Mouse (Mus musculus) layer of hippocampus, adult 2 months (tissue): ENCODE measurements around the gene Ntm. TPM values are rescaled to one million over a fixed set of nuclear protein-coding genes. Genes with fewer than 3 reads are reported as not detected.

Experiments used
- DNase-seq, 2 experiments: peaks; one replicate each; pipeline ENCODE4 v3.0.0; 2022; ENCODE audit warnings: low spot score in 2 of 2
- H3K27ac ChIP-seq: fragments of 200-600 bp; 2 replicates; pipeline ENCODE4 v1.8.1; 2022
- H3K4me3 ChIP-seq: fragments of 200-600 bp; 2 replicates; pipeline ENCODE4 v1.8.1; 2022; ENCODE audit warnings: mild to moderate bottlenecking
- CTCF ChIP-seq: fragments of 200-600 bp; conservative IDR thresholded peaks from 2 replicates; pipeline ENCODE4 v1.8.1; 2022; ENCODE audit warnings: antibody characterized with exemption, mild to moderate bottlenecking, moderate library complexity
- total RNA-seq, 2 experiments: library from RNA; stranded (reverse); gene quantifications; 2 replicates each; pipeline ENCODE4 v1.2.3; 2021

The Ntm gene
- total RNA-seq, 2 experiments from 2014 or later: 132 to 141 TPM

DNA sequence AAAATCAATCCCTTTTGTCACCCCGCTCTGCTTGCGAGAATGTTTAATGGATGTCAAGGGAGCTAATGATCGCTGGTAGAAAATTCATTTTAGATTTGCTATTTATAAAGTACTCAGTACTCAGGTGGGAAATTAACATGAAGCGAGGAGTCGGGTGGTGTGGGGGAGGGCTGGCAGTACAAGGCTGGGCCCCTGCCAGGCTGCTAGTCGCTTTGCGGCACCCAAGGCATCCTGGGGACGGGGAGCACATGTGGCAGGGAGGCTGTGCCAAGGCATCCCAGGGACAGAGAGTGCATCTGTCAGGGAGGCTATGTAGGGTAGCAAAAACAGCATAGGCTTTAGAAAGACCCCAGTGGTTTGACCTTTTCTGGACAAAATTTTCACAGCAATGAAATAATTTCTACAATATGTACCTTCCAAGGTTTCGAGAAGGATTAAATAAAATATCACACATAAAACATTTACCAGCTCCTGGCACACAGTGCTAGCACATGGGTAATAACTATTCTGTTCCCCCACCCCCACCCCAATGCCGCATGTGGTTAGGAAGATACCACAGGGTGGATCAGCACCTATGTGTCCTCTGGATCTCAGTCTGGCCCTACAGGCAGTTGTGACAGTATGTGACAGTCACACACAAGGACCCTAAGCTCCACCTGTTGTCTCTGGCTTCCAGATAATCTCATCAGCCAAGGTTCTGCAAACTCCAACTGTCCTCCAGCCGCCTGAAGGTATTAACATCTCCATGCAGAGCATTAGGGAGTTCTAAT is 20.6 kb downstream of the Ntm start:
- Histone ChIP-seq H3K4me3 (no peak overlapping the region), H3K27ac (no peak overlapping the region)
- DNase-seq: peak; percentile 29 to 31
- TF ChIP-seq CTCF: no peak

- Histone ChIP-seq H3K4me3 (no peak overlapping the region), H3K27ac (no peak overlapping the region)
- no peak for DNase-seq
- no peak for TF ChIP-seq CTCF
Measured at GRCm38 (mm10) chr9:29939517-29940034, 23.4 kb downstream of the Ntm start.

DNA sequence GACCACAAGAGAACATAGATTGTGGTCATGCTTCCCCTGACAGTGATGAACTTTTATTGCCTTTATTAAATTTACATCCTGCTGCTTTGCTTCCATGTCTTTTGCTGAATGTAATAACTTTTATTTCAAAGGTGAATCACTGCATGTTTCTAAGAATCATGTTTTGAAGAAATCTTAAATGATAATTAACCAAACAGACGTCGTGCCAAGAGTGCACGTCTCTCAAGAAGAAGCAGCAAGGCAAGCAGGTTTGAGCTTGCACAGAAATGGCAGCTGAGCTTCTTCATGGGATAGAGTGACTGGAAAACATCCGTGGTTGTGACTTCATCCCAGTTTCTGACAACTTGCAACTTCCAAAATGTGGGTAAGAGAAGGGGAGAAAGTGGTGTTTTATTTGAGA is 34.1 kb downstream of the Ntm start:
- DNase-seq: no peak
- TF ChIP-seq CTCF: no peak
- Histone ChIP-seq H3K27ac (no peak overlapping the region), H3K4me3 (no peak overlapping the region)

- TF ChIP-seq CTCF: no peak
- DNase-seq: no peak
- Histone ChIP-seq H3K27ac (no peak overlapping the region), H3K4me3 (no peak overlapping the region)
Measured at GRCm38 (mm10) chr9:29925382-29925781, 37.6 kb downstream of the Ntm start.

- DNase-seq: no peak
- no peak overlapping the region for H3K4me3 ChIP-seq
- no peak overlapping the region for H3K27ac ChIP-seq
- TF ChIP-seq CTCF: no peak
Measured at GRCm38 (mm10) chr9:29898406-29899054, 64.4 kb downstream of the Ntm start.

DNA sequence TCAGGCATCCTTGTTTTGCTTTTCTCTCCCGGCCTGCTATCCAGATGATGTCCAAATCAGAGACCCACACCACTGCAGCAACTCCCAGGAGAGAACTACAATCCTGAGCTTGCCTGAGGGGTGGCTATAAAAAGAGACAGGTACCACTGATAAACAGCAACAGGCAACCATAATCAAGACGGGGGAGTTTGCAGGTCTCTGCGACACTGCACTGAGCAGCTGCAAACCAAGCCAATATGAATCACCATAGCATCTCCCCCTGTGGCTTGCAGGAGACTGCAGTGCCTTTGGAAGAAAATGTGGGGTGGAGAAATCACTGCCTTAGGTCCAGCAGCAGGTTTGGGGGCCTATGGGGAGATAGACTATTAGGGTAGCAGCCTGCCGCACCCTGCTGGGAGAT is 65.5 kb downstream of the Ntm start:
- Histone ChIP-seq H3K27ac (no peak overlapping the region), H3K4me3 (no peak overlapping the region)
- no peak for DNase-seq
- TF ChIP-seq CTCF: no peak

- Histone ChIP-seq H3K27ac (no peak overlapping the region), H3K4me3 (no peak overlapping the region)
- TF ChIP-seq CTCF: no peak
- no peak for DNase-seq
Measured at GRCm38 (mm10) chr9:29892792-29893191, 70.1 kb downstream of the Ntm start.

DNA sequence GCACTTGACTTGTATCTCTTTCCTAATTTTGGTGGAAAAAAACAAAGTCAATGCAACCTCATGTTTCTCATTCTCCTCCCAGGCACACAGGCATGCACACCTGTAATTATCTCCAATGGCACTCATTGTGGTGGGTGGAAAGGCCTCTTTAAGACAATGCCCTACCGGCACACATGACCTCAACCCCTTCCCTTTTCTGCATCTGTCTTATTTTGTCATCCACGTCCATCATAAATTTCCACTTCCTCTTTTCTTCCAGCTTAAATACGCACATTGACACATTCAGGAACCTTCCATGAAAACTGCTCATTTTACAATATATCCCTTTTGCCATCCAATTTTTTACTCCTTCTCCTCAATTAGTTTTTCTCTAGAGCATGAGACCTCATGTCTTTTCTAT is 74.2 kb downstream of the Ntm start:
- Histone ChIP-seq H3K4me3 (no peak overlapping the region), H3K27ac (no peak overlapping the region)
- no peak for DNase-seq
- TF ChIP-seq CTCF: no peak

GRCm38 (mm10) chr9:29887924-29888323 is 75.0 kb downstream of the Ntm start:
- Histone ChIP-seq H3K27ac (no peak overlapping the region), H3K4me3 (no peak overlapping the region)
- TF ChIP-seq CTCF: no peak
- no peak for DNase-seq

DNA sequence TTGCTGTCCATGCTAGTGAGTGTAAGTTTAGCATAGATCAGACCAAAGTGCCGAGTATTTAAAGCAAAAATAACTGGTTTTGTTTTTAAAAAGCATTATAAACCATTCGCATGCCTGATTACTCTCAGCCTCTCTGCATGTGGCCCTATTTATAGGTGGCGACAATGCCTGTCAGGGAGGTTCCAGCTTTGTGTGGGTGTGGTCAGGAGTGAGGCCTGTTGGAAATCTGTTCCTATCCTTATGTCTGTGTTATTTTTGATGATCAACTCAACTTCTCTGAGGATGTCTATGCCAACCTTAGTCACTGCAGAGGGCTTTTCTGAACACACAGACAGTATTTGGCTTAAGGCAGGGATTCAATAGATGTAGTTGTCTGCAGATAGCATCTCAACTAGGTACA is 78.9 kb downstream of the Ntm start:
- peak in 1 of 2 experiments; percentile 9 for DNase-seq
- no peak for TF ChIP-seq CTCF
- no peak overlapping the region for H3K27ac ChIP-seq
- no peak overlapping the region for H3K4me3 ChIP-seq

GRCm38 (mm10) chr9:29881614-29882013 is 81.3 kb downstream of the Ntm start:
- DNase-seq: no peak
- Histone ChIP-seq H3K4me3 (no peak overlapping the region), H3K27ac (no peak overlapping the region)
- no peak for TF ChIP-seq CTCF

- TF ChIP-seq CTCF: no peak
- Histone ChIP-seq H3K27ac (no peak overlapping the region), H3K4me3 (no peak overlapping the region)
- DNase-seq: no peak
Measured at GRCm38 (mm10) chr9:29877583-29877982, 85.4 kb downstream of the Ntm start.

- no peak overlapping the region for H3K4me3 ChIP-seq
- H3K27ac ChIP-seq: no peak overlapping the region
- no peak for TF ChIP-seq CTCF
- no peak for DNase-seq
Measured at GRCm38 (mm10) chr9:29867746-29868145, 95.2 kb downstream of the Ntm start.

- H3K27ac ChIP-seq: no peak overlapping the region
- H3K4me3 ChIP-seq: no peak overlapping the region
- no peak for TF ChIP-seq CTCF
- no peak for DNase-seq
Measured at GRCm38 (mm10) chr9:29866824-29867223, 96.1 kb downstream of the Ntm start.
